Mouse (Mus musculus): ENCODE results near the gene Sorbs2. TPM values are rescaled to one million over a fixed set of nuclear protein-coding genes. Genes with fewer than 3 reads are reported as not detected.

Sorbs2 gene
- polyA plus RNA-seq, 1 experiment: 4.7 TPM

Other genes with a start within 250 kb of the Sorbs2 start
- gene F11, start 245.8 kb upstream of the Sorbs2 start, polyA plus RNA-seq (2012; ENCODE audit: insufficient read depth, insufficient read length, missing spikeins): not detected in 2 replicates
- 0.38 and 0.40 TPM in 2 replicates for gene Klkb1, start 212.9 kb upstream of the Sorbs2 start, polyA plus RNA-seq (2012; ENCODE audit: insufficient read depth, insufficient read length, missing spikeins)
- gene Gm45753, start 199.3 kb upstream of the Sorbs2 start, polyA plus RNA-seq (2012; ENCODE audit: insufficient read depth, insufficient read length, missing spikeins): not detected in 2 replicates
- gene Cyp4v3, start 174.6 kb upstream of the Sorbs2 start, polyA plus RNA-seq (2012; ENCODE audit: insufficient read depth, insufficient read length, missing spikeins): 29.3 and 45.5 TPM in 2 replicates
- 10.6 and 13.1 TPM in 2 replicates for gene Fam149a, start 125.5 kb upstream of the Sorbs2 start, polyA plus RNA-seq (2012; ENCODE audit: insufficient read depth, insufficient read length, missing spikeins)
- 6.6 and 7.1 TPM in 2 replicates for gene Tlr3, start 96.7 kb upstream of the Sorbs2 start, polyA plus RNA-seq (2012; ENCODE audit: insufficient read depth, insufficient read length, missing spikeins)

Data from brown adipose tissue, adult 24 weeks (tissue).